12 mouse cellular contexts compared by ENCODE assay signal in the genomic region with DNA sequence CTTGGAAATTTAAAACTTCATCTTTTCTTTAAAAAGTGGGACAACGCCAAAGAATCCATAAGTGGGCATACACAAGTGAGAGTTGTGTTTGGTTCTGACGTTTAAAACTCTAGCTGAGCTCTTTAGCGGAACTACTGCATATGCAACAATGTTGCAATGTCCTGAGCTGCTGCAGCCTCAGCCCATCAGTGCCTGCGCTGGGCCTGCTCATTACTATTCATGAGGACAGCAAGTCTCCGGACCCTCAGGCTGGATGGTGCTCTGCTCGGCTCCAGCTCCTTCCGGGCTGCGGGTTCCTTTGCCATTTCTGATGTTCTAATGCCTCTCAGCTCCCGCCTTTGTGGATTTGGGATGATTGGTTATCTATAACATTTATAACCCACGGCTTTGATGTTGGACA.
DNase-seq lines count a peak whose midpoint lies in the region; ATAC-seq and TF ChIP-seq lines count a peak whose summit lies in the region.
"Had no signal": no experiment of that assay in that cellular context is flagged by ENCODE, and none has a peak within 500 bp of the region (broad histone marks: within the 10 kb centered on the region; RNA-seq: fewer than 3 reads in every experiment).

No protein-coding gene starts in this region.

- no peaks in the 10 kb centered on the region for H3K36me3 ChIP-seq in kidney, postnatal 0 days (ENCODE audit: insufficient read depth, low read length)
- H3K36me3 ChIP-seq in kidney, adult 2 months (ENCODE audit: control insufficient read depth, insufficient read depth, low read length), result no peaks in the 10 kb centered on the region
- H3K36me3 ChIP-seq in forebrain, embryonic 15.5 days, result no peaks in the 10 kb centered on the region
- no peaks in the 10 kb centered on the region for H3K36me3 ChIP-seq in midbrain, embryonic 12.5 days
- H3K36me3 ChIP-seq: G1E had no signal

- ATAC-seq in kidney, postnatal 0 days (replicated peaks; ENCODE audit: low FRiP score, low read depth), result no peak
- ATAC-seq in forebrain, embryonic 15.5 days (replicated peaks), result 0 out of 2 replicates have a peak, but pooled peaks have one; percentile 32
- ATAC-seq in midbrain, embryonic 12.5 days (ENCODE audit: low FRiP score, low read depth), result peak; percentile 84

- no peak for TF ChIP-seq CTCF in kidney, postnatal 0 days (IDR thresholded peaks at IDR 0.05; ENCODE audit: low read depth)
- TF ChIP-seq CTCF in kidney, adult 2 months (conservative IDR thresholded peaks at IDR 0.05; ENCODE audit: insufficient read depth, insufficient read length, low read depth, low read length), result no peak

- no peak overlapping the region for H3K4me3 ChIP-seq in kidney, postnatal 0 days (replicated peaks; ENCODE audit: low read depth, low read length)
- H3K4me3 ChIP-seq in kidney, adult 2 months (ENCODE audit: insufficient read depth, low read depth, low read length), result no peak overlapping the region
- H3K4me3 ChIP-seq in forebrain, embryonic 15.5 days, result no peak overlapping the region
- H3K4me3 ChIP-seq in midbrain, embryonic 12.5 days, result no peak overlapping the region
- H3K4me3 ChIP-seq: heart, adult 2 months had no signal

- no peak overlapping the region for H3K27ac ChIP-seq in kidney, postnatal 0 days
- H3K27ac ChIP-seq in kidney, adult 2 months (ENCODE audit: insufficient read depth, low read depth, low read length), result no peak overlapping the region
- no peak overlapping the region for H3K27ac ChIP-seq in forebrain, embryonic 15.5 days (replicated peaks)
- H3K27ac ChIP-seq in midbrain, embryonic 12.5 days (replicated peaks), result no peak overlapping the region
- H3K27ac ChIP-seq: heart, adult 2 months had no signal

- H3K9ac ChIP-seq in kidney, postnatal 0 days (ENCODE audit: low read depth, low read length), result no peak overlapping the region
- H3K9ac ChIP-seq in forebrain, embryonic 15.5 days (replicated peaks), result no peak overlapping the region
- no peak overlapping the region for H3K9ac ChIP-seq in midbrain, embryonic 12.5 days (replicated peaks)

- no peak for TF ChIP-seq POLR2A in kidney, adult 2 months (IDR thresholded peaks at IDR 0.05; ENCODE audit: low read depth, low read length)

- no peak overlapping the region for H3K4me2 ChIP-seq in kidney, postnatal 0 days (ENCODE audit: low read length)
- H3K4me2 ChIP-seq in forebrain, embryonic 15.5 days (replicated peaks), result no peak overlapping the region
- H3K4me2 ChIP-seq in midbrain, embryonic 12.5 days (replicated peaks), result no peak overlapping the region

- no peaks in the 10 kb centered on the region for H3K9me3 ChIP-seq in kidney, postnatal 0 days (replicated peaks; ENCODE audit: low read length)
- no peaks in the 10 kb centered on the region for H3K9me3 ChIP-seq in forebrain, embryonic 15.5 days
- H3K9me3 ChIP-seq in midbrain, embryonic 12.5 days, result 0 out of 2 replicates have a peak, but pooled peaks cover 3% of the 10 kb centered on the region

- DNase-seq in kidney, postnatal 0 days (ENCODE audit: low spot score), result peak; percentile 31
- no peak for DNase-seq in kidney, adult 2 months
- DNase-seq in embryo, embryonic 10.5 days (ENCODE audit: low spot score), result peak; percentile 34
- no peak for DNase-seq in cerebellum, postnatal 36 days
- no peak for DNase-seq in cerebellum, postnatal 4 days (ENCODE audit: low spot score in 2 of 2)
- DNase-seq: adrenal gland, adult 2 months; cerebellum, adult 2 months; heart, adult 2 months; right cerebral cortex, postnatal 4 days had no signal

- WGBS in kidney, postnatal 0 days, result 51% methylated on average over 10 of the region's 10 CpGs
- 66% methylated on average over 10 of the region's 10 CpGs for WGBS in kidney, adult 2 months
- WGBS in forebrain, embryonic 15.5 days, result 36% methylated on average over 10 of the region's 10 CpGs
- WGBS in midbrain, embryonic 12.5 days, result 34% methylated on average over 10 of the region's 10 CpGs

- no peaks in the 10 kb centered on the region for H3K27me3 ChIP-seq in kidney, postnatal 0 days (ENCODE audit: insufficient read depth, low read length)
- no peaks in the 10 kb centered on the region for H3K27me3 ChIP-seq in kidney, adult 2 months (replicated peaks; ENCODE audit: control insufficient read depth, insufficient read depth, low read length)
- H3K27me3 ChIP-seq in forebrain, embryonic 15.5 days, result no peaks in the 10 kb centered on the region
- H3K27me3 ChIP-seq in midbrain, embryonic 12.5 days, result no peaks in the 10 kb centered on the region

- H3K4me1 ChIP-seq in kidney, postnatal 0 days (replicated peaks; ENCODE audit: insufficient read depth, low read length), result peaks cover 4% of the 10 kb centered on the region; the same call in 1 of the 2 replicates
- H3K4me1 ChIP-seq in kidney, adult 2 months (ENCODE audit: control insufficient read depth, insufficient read depth, low read length), result no peaks in the 10 kb centered on the region
- H3K4me1 ChIP-seq in forebrain, embryonic 15.5 days, result peaks cover 12% of the 10 kb centered on the region; the same call in 1 of the 2 replicates
- peaks cover 7% of the 10 kb centered on the region; the same call in 1 of the 2 replicates for H3K4me1 ChIP-seq in midbrain, embryonic 12.5 days

Comparison
In these comparisons a context has a peak if more than half of its experiments do, and no peak if none do; other contexts are left out.
1. DNase-seq: peak in kidney, postnatal 0 days (single experiment) and embryo, embryonic 10.5 days (single experiment); none in kidney, adult 2 months (single experiment), cerebellum, postnatal 36 days (0 of 2) and cerebellum, postnatal 4 days (0 of 2).